Mouse (Mus musculus): ENCODE results near the gene Adcy1.

The Adcy1 gene

GRCm38 (mm10) chr11:7136246-7136855 lies 73.1 kb downstream of the Adcy1 start:
- no peak for DNase-seq (ENCODE audit: low spot score)

- DNase-seq (ENCODE audit: low spot score): no peak
Measured at GRCm38 (mm10) chr11:7138370-7138769, 75.1 kb downstream of the Adcy1 start.

- no peak for DNase-seq (ENCODE audit: low spot score)
Measured at GRCm38 (mm10) chr11:7140449-7140848, 77.2 kb downstream of the Adcy1 start.

GRCm38 (mm10) chr11:7142725-7143124 lies 79.4 kb downstream of the Adcy1 start:
- DNase-seq (ENCODE audit: low spot score): no peak

GRCm38 (mm10) chr11:7144369-7144768 lies 81.1 kb downstream of the Adcy1 start:
- no peak for DNase-seq (ENCODE audit: low spot score)

- DNase-seq (ENCODE audit: low spot score): no peak
Measured at GRCm38 (mm10) chr11:7145221-7145620, 81.9 kb downstream of the Adcy1 start.

- DNase-seq (ENCODE audit: low spot score): no peak
Measured at GRCm38 (mm10) chr11:7147536-7147935, 84.2 kb downstream of the Adcy1 start.

GRCm38 (mm10) chr11:7147945-7148344 lies 84.7 kb downstream of the Adcy1 start:
- DNase-seq (ENCODE audit: low spot score): no peak

DNA sequence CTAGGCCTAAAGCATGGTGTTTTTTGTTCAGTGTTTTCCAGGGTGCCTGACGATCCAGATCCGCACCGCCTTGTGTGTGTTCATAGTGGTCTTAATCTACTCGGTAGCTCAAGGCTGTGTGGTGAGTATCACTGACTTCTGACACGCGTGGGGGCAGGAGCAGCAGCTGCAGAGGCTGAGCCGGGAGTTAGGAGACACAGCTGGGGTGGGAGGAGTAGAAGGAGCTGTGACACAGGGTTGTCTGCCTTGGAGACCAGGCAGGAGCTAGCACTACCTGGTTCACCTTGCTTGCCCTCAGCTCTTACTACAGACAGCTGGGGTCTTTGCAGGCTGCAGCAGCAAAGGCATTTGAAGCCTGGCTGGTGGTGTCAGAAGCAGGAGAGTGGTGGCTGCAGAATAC lies 86.2 kb downstream of the Adcy1 start:
- DNase-seq (ENCODE audit: low spot score): no peak

- no peak for DNase-seq (ENCODE audit: low spot score)
Measured at GRCm38 (mm10) chr11:7150511-7150910, 87.2 kb downstream of the Adcy1 start.

GRCm38 (mm10) chr11:7152371-7152770 lies 89.1 kb downstream of the Adcy1 start:
- no peak for DNase-seq (ENCODE audit: low spot score)

GRCm38 (mm10) chr11:7153081-7153480 lies 89.8 kb downstream of the Adcy1 start:
- no peak for DNase-seq (ENCODE audit: low spot score)

GRCm38 (mm10) chr11:7156427-7156826 lies 93.1 kb downstream of the Adcy1 start:
- no peak for DNase-seq (ENCODE audit: low spot score)

DNA sequence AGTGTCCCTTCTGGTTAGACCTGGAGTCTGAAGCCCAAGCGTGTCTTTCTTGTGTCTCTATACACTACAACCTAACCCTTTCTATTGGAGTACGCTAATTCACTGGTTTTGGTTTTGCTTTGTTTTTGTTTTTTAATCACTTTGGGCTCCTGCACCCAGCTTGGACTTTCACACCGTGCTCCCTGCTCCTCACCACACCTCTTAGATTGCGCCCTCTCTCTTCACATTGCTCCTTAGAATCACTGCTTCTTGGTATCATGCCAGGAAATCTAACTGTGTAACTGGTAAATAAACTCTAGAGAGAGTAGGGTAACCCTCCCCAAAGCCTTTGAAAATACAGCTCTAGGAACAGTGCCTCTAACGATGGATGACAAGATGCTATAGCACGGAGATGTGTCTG lies 94.9 kb downstream of the Adcy1 start:
- no peak for DNase-seq (ENCODE audit: low spot score)

DNA sequence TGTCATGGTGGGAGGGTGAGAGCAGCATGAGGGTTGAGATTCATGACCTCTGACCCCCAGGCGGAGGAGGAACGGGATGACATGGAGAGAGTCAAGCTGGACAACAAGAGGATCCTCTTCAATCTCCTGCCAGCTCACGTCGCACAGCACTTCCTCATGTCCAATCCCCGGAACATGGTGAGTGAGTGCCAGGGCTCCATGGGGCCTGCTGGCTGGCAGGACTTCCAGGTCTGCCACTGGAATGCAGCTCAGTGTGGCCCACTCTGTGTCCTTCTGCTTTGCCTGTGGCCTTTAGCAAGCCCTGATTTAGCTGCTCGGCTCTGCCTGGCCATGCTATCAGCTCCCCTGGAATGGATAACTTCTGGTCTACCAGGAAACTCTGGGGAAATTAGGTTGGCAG lies 96.9 kb downstream of the Adcy1 start:
- no peak for DNase-seq (ENCODE audit: low spot score)

GRCm38 (mm10) chr11:7160637-7161101 lies 97.4 kb downstream of the Adcy1 start:
- no peak for DNase-seq (ENCODE audit: low spot score)

GRCm38 (mm10) chr11:7161502-7162174 lies 98.3 kb downstream of the Adcy1 start:
- peak; percentile 20 for DNase-seq (ENCODE audit: low spot score)

DNA sequence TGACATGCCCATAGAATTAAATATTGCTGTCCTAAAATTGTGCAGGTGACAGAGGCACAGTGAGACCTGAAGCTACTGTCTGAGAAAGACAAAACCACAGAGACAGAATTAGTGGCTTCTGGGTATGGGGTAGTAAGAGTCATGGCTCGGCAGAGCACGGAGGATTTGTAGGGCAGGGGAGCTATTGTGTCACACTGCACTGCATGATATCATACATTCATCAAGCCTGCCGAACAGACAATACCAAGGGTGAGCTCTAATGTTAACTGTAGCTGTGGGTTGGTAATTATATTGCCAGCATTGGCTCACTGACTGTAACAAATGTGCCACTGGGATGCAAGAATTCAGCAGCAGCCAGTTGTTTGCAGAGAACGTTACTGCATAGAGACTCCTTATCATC lies 101.1 kb downstream of the Adcy1 start:
- DNase-seq (ENCODE audit: low spot score): no peak

DNA sequence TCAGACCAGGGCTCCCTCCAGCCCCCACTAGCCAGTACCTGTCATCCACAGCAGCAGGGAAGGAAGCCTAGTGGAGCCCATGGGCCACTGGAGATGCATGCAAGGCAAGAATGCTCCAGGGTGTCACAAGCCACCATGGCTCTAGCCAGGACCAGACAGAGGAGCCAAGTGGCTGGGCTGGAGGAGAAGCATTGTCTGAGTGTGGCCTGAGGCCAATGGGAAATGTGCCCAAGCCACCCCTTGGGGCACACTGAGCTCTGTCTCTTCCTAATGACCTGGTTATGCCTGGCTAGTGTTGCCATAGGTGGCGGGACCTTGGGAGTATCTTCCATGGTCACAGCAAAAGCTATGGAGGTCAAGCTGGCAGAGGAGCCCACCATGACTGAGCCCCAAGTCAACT lies 106.4 kb downstream of the Adcy1 start:
- DNase-seq (ENCODE audit: low spot score): no peak

GRCm38 (mm10) chr11:7173664-7174063 lies 110.4 kb downstream of the Adcy1 start:
- DNase-seq (ENCODE audit: low spot score): no peak

DNA sequence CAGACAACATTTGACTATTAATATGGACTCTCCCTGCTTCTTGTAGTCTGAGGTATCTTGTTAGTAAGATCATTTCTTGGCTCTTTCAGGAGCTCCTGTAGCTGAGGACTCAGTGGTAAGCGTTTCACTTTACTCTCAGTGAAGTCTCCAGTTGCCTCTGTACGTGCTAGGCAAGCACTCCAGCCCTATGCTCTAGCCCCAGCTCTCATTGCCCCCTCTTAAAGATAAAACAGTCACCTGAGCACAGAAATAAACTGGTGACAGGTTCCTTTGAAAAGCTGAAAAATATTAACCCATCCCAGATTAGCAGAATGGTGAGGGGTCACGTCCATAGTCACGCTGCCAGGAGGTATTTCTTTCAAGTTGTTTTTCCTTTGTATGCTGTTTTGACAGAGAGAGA lies 115.4 kb downstream of the Adcy1 start:
- DNase-seq (ENCODE audit: low spot score): no peak

- no peak for DNase-seq (ENCODE audit: low spot score)
Measured at GRCm38 (mm10) chr11:7179276-7179675, 116.0 kb downstream of the Adcy1 start.

- DNase-seq (ENCODE audit: low spot score): no peak
Measured at GRCm38 (mm10) chr11:7182409-7183042, 119.2 kb downstream of the Adcy1 start.
